Mouse (Mus musculus): ENCODE measurements at regions not wholly inside any gene's neighbourhood (a gene's known extent, or its start where the extent isn't known, plus 50 kb on each side); places are given as distances from the start of the nearest gene placed in this dataset.
"Not testable (repeated sequence)": the region's sequence is repeated elsewhere in the genome, so short reads cannot be mapped to it uniquely, and the experiment has no call there.

DNA sequence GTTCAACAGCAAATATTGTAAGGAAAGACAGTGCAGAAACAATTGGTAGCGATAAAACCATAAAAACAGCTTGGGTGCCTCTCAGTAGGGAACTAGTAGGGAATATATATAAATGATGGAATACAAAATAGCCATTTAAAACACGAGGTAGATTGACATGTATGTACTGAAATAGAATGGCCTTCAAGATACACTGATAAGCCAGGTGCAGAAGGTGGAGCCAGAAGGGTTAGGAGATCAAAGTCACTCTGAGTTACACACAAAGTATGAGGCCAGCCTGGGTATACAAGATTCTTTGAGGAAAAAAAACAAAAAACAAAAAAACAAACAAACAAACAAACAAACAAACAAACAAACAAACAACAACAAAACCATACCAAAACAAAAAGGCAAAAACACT is 1692.9 kb upstream of the 5930422O12Rik start:
- DNase-seq = no peak
- intact Hi-C loops (cut with DNase I) = no loop called here

DNA sequence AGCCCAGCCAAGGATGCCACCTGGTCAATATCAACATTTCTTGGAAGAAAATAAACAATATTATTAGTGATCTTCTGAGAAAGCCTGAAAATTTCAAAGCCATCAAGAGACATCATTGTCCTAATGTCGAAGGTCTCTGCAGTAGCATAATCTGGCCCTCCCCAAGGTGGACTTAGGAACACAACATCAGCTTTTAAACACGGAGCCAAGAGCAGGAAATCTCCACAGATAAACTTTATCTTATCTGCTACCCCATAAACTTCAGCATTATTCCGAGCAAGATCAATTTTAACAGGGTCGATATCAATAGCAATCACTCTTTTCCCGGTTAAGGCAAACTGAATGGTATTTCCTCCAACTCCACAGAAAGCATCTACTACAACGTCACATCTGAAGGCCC is 1691.2 kb upstream of the 5930422O12Rik start:
- intact Hi-C loops (cut with DNase I) = not testable (repeated sequence)

DNA sequence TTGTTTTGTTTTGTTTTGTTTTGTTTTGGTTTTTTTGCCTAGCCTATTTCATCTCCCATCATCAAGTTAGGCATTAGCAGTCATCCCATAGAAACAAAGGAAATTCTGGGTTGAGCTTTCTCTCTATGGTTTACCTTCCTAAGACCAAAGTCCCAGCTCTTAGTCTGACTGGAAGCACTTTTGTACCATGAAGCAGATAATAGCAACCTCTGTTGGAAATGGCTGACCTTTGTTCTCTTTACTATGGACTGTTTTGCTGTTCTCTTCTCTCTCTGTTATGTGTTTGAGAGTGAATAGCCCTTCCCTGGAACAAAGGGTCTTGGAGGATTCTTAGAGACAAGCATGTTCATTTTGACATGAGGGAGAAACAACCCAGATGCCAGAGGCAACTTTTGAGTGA is 1681.7 kb upstream of the 5930422O12Rik start:
- no peak for DNase-seq
- intact Hi-C loops (cut with DNase I) = no loop called here

More for the DNA sequence above, 1691.2 kb upstream of the 5930422O12Rik start:
- not testable (repeated sequence) for DNase-seq

DNA sequence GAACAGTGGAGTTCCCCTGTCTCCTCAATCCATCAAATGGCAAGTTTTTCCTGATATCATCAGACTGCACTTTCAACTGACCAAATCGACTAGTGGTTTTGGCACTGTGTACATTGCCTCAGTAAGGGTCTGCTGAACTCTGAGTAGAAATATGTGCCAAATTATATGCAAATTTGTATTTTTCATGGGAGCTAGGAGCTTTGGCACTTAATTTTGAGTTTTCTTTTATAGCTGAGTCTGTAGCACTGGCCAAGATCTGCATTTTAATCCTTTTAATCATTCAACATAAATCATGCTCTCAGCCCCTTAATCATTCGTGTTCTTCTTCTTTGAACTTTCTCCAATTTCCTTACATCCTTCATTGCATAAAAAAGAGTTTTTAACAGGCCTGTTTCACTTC is 1678.5 kb upstream of the 5930422O12Rik start:
- no peak for DNase-seq
- intact Hi-C loops (cut with DNase I) = no loop called here

DNA sequence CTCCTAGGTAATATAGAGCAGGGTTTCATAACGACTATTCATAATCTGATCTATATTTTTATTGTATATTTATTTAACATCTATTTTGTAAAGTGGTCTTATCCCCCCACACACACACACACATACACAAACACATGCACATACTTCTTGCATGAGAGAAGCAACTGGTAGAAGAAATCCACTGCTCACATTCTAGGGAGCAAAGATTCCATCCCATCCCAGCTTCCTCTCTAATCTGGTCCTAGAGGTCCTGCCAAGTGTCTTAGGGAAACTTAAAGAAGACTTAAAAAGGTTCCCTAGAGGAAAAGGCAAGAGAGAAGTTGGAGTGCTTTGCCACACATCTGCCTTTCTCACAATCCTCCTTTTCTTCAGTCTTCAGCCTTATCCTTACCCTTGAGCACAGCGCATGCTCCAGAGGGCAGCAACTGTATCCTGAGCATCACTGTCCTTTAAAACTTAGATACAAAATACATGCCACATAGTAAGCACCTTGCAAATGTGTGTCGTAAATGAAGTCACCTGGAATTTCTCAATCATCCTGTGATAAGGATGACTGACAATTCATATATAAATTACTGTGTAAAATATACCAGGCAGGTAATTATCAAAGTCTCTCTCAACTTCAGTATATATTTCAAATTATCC is 1677.9 kb upstream of the 5930422O12Rik start:
- no peak for DNase-seq
- intact Hi-C loops (cut with DNase I) = no loop called here

DNA sequence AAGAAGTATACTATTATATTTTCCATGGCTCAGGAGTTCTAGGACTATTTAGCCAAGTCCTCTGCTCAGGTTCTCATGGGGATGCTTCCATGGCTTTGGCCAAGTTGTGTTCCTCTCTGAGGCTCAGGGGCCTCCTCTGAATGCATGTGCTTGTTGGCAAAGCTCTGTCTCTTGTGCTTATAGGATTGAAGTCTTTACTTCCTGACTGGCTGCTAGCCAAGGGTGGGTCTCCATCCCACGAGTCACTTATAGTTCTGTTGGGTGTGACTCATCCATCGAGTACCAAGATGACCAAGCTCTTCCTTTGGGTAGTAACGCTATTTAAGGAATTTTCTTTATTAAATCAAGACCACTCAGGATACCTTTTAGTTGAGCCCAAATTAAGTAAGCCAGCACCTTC is 1672.8 kb upstream of the 5930422O12Rik start:
- DNase-seq = no peak
- intact Hi-C loops (cut with DNase I) = no loop called here

DNA sequence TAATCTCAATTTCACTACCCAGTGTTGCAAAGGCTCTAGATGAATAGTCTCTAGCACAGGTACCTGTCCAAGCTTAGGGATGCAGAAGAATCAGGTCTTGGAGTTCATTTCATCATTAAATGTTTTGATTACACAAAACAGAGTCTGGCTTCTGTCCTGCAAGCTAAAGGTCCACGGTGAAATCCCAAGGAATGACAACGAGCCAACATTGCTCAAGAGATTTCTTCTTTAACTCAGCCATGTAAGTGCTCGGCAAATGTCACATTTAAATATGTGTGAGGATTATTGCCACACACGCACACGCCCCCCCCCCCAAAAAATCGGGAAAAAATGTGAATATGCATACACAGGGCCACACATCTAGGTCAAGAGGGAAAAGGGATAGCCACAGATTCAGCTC is 1666.4 kb upstream of the 5930422O12Rik start:
- intact Hi-C loops (cut with DNase I) = no loop called here
- DNase-seq = no peak

Measured in heart, postnatal 36 days (tissue).